Mouse (Mus musculus) layer of hippocampus, postnatal 36 days (tissue): ENCODE measurements around the gene Tatdn2. TPM values are rescaled to one million over a fixed set of nuclear protein-coding genes. Genes with fewer than 3 reads are reported as not detected.

Experiments
- DNase-seq, 2 experiments: peaks; one replicate each; pipeline ENCODE4 v3.0.0; 2022
- total RNA-seq, 2 experiments: library from RNA; stranded (reverse); gene quantifications; 2 replicates each; pipeline ENCODE4 v1.2.3; 2021

The Tatdn2 gene
- total RNA-seq: 10 to 100 TPM; 52.5 to 60.7 TPM

- peak; percentile 95 to 96 for DNase-seq
These were observed at the start of gene Tatdn2 for GRCm38 (mm10) chr6:113696582-113697221. Gene Tatdn2 (plus strand): TSS chr6:113697050.

DNA sequence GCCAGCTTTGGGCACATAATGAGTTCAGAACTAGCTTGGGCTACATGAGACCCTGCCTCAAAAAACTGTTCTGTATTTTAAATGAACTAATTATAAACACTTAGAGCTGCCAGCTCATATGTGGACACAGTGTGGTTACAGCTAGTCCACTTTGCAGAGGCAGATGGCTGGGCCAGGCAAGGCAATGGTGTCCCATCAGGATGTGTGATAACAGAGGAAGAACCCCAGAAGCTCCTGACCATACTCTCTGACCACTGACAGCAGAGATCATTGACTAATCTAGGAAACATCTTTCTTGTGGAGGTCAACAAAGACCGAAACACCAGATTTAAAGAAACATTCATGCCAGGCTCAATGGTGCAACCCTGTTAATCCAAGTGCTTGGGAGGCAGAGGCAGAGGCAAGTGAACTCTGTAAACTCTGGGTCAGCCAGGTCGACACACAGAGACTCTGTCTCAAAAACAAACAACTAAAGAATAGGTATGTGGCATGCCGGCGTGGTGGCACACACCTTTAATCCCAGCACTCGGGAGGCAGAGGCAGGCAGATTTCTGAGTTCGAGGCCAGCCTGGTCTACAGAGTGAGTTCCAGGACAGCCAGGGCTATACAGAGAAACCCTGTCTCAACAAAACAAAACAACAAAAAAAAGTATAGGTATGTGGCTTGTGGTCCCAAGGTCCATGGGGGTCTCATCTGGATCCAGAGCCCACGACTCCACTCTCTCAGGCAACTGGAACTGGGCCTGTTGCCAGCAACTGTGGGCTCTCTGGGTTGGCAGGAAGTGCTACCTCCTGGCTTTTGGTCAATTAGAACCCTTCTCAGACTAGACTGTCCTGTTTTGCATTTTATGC is 47.3 kb upstream of the Tatdn2 start:
- no peak for DNase-seq

DNA sequence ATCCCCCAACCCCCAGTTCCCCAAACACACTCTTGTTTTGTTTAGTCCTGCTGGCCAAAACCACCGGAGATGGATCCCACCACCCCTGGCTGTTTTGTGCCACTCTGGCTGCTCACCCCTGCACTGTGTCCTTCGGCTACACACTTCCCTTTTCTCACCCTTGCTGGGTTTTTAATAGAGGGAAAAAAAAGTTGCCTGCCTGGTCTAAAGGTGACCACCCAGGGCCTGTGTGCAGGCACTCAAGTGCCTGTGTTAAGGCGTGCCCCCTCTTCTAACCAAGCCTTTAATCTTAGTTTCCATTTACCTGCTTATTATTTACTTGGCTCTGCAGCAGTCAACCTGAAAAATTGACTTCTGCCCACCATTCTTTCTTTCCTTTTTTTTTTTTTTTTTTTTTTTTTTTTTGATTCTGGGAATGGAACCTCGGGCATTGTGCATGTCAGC is 46.6 kb upstream of the Tatdn2 start:
- no peak for DNase-seq

GRCm38 (mm10) chr6:113651626-113652025 is 45.2 kb upstream of the Tatdn2 start:
- DNase-seq: no peak

DNA sequence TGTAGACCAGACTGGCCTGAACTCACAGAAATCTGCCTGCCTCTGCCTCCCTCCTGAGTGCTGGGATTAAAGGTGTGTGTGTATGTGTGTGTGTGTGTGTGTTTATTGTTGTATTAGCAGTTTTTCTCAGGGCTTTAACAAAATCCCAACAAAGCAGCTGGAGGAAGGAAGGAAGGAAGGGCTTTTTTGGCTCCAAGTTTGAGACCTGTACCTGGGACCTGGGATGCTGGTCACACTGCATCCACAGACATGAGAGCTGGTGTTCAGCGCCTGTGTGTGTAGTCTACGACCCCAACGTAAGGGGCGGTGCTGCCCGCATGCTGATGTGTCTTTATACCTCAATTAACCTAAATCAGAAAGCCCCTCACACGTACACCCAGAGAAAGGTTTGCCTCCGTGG is 43.3 kb upstream of the Tatdn2 start:
- DNase-seq: no peak

DNA sequence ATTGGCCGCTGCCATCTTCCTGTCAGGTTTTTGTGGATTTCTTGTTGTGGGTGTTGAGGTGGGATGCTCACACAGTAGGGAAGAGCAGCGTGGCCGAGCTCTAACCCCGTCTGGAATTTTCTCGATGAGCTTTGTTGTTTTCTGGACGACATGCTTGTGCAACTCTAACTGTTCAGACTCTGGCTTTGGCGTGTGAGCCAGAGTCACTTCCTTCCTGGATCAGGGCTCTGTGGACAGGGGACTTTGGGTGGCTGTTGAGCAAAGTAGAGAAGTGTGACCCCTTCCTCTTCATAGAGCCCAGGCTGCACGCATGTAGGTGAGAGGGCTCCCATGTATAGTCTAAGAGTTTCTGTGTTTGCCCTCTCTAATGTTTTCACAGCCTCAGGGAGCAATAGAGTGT is 42.7 kb upstream of the Tatdn2 start:
- no peak for DNase-seq

GRCm38 (mm10) chr6:113654753-113655397 is 42.0 kb upstream of the Tatdn2 start:
- DNase-seq: no peak

DNA sequence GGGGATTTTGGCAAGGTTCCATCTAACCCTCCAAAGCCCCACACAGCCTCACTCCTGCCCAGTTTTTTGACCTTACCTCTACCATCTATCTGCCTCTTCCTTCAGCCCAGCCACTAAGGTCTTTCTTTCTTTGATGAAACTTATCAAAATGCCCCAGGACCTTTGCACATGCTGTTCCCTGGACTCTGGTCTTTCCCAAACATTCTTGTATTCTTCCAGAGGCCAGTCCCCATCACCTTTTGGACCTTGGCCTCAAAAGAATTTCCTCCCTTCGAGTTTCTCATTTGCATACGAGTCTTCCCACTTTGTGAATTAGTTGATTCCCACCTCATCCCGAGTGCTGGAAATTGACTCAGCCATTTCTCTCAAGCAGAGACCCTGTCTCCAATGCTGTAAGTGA is 41.4 kb upstream of the Tatdn2 start:
- DNase-seq: no peak

- no peak for DNase-seq
These were observed 40.0 kb upstream of the Tatdn2 start for GRCm38 (mm10) chr6:113656847-113657246.

GRCm38 (mm10) chr6:113658226-113658625 is 38.6 kb upstream of the Tatdn2 start:
- DNase-seq: no peak

DNA sequence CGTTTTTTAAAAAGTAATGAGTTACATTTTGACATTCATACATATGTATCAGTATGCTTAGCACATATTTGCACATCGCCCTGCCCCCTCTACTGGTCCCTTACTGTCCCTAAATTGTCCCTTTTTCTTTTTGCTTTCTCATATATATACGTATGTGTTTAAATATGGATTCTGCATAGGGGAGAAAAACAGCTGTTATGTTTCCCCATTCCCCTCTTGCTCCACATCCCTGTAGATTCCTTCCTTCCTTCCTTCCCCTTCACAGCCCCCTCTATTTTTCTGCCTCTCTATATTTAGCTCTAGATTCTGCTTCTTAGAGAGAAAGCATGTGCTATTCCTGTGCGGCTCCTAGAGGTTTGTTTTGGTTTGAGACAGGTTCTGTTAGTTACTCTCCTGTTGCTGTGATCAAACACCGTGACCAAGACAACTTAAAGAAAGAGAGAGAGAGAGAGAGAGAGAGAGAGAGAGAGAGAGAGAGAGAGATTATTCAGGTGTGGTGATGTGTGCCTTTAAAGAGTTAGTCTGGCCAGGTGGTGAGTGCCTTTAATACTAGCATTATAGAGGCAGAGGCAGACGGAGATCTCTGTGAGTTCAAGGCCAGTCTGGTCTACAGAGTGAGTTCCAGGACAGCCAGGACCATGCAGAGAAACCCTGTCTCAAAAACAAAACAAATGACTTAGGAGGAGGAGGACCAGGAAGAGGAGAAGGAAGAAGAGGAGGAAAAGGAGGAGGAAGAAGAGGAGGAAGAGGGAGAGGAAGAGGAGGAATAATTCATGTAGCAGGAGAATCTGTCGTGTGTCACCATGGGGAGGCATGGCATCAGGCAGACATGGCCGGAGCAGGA is 37.0 kb upstream of the Tatdn2 start:
- DNase-seq: no peak

GRCm38 (mm10) chr6:113660492-113661352 is 36.1 kb upstream of the Tatdn2 start:
- DNase-seq: no peak

DNA sequence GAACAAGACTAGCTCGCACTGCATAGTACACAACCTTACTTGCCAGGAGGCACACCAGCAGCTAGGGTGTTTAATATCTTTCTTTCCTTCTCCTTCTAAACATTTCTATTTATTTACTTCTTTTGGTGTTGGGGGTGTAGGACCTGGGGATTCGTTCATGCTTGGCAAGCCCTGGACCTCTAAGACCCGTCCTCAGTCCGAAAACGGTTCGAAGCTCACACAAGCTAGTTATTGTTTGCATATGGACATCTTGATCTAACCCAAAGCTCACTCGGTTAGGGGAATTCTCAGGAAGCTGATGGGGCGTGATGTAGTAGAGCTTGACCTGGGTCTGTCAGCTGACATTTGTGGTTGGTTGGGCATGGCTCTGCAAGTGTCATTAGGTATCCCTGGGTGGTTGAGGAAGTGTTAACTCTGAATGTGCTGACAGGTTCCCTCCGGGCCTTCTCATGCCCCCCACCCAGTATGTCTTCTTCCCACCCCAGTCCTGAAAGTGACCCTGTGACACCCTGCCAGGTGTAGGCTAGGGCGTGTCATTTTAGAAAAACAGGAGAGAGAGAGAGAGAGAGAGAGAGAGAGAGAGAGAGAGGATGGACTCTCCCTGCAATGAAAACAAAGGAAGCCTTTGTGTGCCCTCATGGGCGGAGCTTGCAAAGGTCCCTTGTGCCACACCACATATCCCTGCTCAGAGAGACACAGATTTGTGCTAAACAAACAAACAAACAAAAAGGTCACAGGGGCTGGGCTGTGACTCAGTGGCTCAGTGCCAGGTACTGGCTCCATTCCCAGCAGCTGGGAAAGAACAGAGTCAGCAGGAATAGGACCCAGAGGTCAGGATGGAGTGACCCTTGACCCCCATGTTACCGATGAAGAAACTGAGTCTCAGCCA is 35.3 kb upstream of the Tatdn2 start:
- no peak for DNase-seq

- DNase-seq: no peak
These were observed 33.7 kb upstream of the Tatdn2 start for GRCm38 (mm10) chr6:113662964-113663700.

GRCm38 (mm10) chr6:113664305-113664704 is 32.5 kb upstream of the Tatdn2 start:
- DNase-seq: no peak

GRCm38 (mm10) chr6:113667611-113668122 is 29.2 kb upstream of the Tatdn2 start:
- no peak for DNase-seq

DNA sequence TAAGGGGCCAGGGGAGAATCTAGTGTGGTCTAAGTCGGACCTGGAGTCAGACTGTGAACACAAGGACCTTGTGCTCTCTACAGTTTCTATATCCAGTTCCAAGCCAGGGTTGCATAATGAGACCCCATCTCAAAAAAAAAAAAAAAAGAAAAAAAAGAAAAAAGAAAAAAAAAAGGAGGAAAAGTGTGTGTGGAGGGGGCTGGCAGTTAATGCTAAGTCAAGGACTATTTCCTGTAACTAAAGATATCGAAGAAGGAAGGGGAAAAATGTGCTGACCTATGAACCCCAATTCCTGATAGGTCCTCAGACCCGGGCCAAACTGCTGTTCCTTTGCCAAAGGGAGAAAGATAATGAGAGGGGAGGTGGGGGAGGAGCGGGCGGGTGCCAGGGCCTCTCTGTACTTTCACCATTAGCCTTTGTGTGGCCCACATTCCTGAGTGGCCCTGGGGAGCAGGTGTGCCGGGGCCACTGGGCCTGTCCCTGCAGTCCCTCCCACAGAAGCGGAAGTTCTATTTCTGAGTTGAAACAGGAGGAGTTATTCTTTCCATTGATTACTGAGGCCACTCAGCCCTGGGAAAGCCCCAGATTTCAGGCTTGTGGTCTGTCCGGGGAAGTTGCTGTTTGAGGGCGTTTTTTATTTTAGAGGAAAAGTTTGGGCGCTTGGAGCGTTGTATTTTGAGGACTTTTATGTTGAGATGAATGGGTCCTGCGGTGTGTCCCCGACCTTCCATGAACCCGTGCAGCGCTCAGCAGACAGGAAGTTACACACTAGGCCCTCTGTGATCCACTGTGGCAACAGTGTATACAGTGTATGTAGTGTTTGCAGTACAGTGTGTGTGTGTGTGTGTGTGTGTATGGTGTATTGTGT is 28.3 kb upstream of the Tatdn2 start:
- DNase-seq: no peak

DNA sequence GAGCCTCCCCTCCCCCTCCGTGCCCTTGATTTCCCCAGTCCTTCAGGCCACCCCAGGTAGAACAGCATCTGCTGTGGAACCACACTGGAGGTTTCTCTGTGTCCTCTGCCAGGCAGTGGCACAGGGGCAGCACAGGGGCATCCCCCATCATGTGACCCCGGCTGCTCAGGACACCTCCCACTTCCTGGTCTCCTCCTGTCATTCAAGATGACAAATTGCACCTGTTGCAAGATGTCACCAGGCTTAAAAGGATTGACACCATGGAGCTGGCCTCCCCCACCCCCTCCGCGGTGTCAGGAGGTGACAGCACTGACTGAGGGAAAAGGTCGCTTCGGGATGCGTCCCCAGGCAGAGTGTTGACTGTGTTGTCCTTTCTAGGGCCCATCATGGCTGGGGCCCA is 27.0 kb upstream of the Tatdn2 start:
- no peak for DNase-seq
